Mouse (Mus musculus): Measurements from ENCODE around the gene Sowahc. TPM values are rescaled to one million over a fixed set of nuclear protein-coding genes. Genes with fewer than 3 reads are reported as not detected.

Gene Sowahc
- polyA plus RNA-seq, 1 experiment = 4.8 TPM

GRCm38 (mm10) chr10:59266097-59266496 lies 44.3 kb downstream of the Sowahc start:
- H3K9me3 ChIP-seq (replicated peaks; ENCODE audit: control insufficient read depth, insufficient read depth, low read length, poor library complexity, severe bottlenecking) = no peaks in the 10 kb centered on the region
- H3K27me3 ChIP-seq (ENCODE audit: control insufficient read depth, insufficient read depth, low read length, poor library complexity, severe bottlenecking) = no peaks in the 10 kb centered on the region
- H3K36me3 ChIP-seq (ENCODE audit: control insufficient read depth, insufficient read depth, low read length, poor library complexity, severe bottlenecking) = no peaks in the 10 kb centered on the region
- H3K4me3 ChIP-seq (ENCODE audit: low read depth, low read length) = no peak overlapping the region
- peaks cover 8% of the 10 kb centered on the region for H3K4me1 ChIP-seq (ENCODE audit: control insufficient read depth, insufficient read depth, low read length)
- no peak overlapping the region for H3K9ac ChIP-seq (ENCODE audit: low read depth, poor library complexity, severe bottlenecking)
- no peak overlapping the region; the same call in 1 of the 2 replicates for H3K27ac ChIP-seq (ENCODE audit: insufficient read depth, low read length)
- TF ChIP-seq CTCF (IDR thresholded peaks at IDR 0.05; ENCODE audit: low read depth, low read length) = no peak
- TF ChIP-seq EP300 (IDR thresholded peaks at IDR 0.05; ENCODE audit: insufficient read depth, low read depth, low read length) = no peak
- no peak for TF ChIP-seq POLR2A (IDR thresholded peaks at IDR 0.05; ENCODE audit: insufficient read depth, low read length)

- Histone ChIP-seq H3K4me3 (ENCODE audit: low read depth, low read length) (no peak overlapping the region), H3K27me3 (ENCODE audit: control insufficient read depth, insufficient read depth, low read length, poor library complexity, severe bottlenecking) (no peaks in the 10 kb centered on the region), H3K4me1 (ENCODE audit: control insufficient read depth, insufficient read depth, low read length) (peaks cover 8% of the 10 kb centered on the region), H3K9me3 (replicated peaks; ENCODE audit: control insufficient read depth, insufficient read depth, low read length, poor library complexity, severe bottlenecking) (no peaks in the 10 kb centered on the region), H3K27ac (ENCODE audit: insufficient read depth, low read length) (no peak overlapping the region), H3K9ac (ENCODE audit: low read depth, poor library complexity, severe bottlenecking) (no peak overlapping the region), H3K36me3 (ENCODE audit: control insufficient read depth, insufficient read depth, low read length, poor library complexity, severe bottlenecking) (no peaks in the 10 kb centered on the region)
- TF ChIP-seq EP300 (IDR thresholded peaks at IDR 0.05; ENCODE audit: insufficient read depth, low read depth, low read length) (no peak), POLR2A (IDR thresholded peaks at IDR 0.05; ENCODE audit: insufficient read depth, low read length) (no peak), CTCF (IDR thresholded peaks at IDR 0.05; ENCODE audit: low read depth, low read length) (no peak)
These were observed 45.5 kb downstream of the Sowahc start for GRCm38 (mm10) chr10:59267275-59267674.

DNA sequence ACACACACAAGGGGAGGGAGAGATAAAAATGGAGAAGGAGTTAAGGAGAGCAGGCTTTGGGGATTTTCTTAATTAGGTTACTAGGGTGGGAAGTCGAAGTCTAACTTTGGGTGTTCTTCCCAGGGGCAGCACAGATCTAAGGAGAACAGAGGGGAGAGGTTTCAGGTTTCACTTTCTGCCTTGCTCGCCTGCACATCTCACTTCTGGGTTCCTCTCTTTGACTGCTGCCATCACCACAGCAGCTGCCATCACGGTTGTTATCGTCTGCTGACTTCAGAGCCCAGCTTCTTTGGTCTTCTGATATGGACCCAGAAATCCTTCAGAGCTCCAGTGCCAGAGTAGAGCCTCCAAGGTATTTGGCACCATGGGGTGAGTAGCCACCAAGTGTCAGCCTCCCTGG lies 46.4 kb downstream of the Sowahc start:
- no peak overlapping the region for H3K9ac ChIP-seq (ENCODE audit: low read depth, poor library complexity, severe bottlenecking)
- TF ChIP-seq CTCF (IDR thresholded peaks at IDR 0.05; ENCODE audit: low read depth, low read length) = no peak
- TF ChIP-seq POLR2A (IDR thresholded peaks at IDR 0.05; ENCODE audit: insufficient read depth, low read length) = no peak
- TF ChIP-seq EP300 (IDR thresholded peaks at IDR 0.05; ENCODE audit: insufficient read depth, low read depth, low read length) = no peak
- H3K4me1 ChIP-seq (ENCODE audit: control insufficient read depth, insufficient read depth, low read length) = peaks cover 8% of the 10 kb centered on the region
- no peak overlapping the region for H3K27ac ChIP-seq (ENCODE audit: insufficient read depth, low read length)
- no peaks in the 10 kb centered on the region for H3K27me3 ChIP-seq (ENCODE audit: control insufficient read depth, insufficient read depth, low read length, poor library complexity, severe bottlenecking)
- no peaks in the 10 kb centered on the region for H3K36me3 ChIP-seq (ENCODE audit: control insufficient read depth, insufficient read depth, low read length, poor library complexity, severe bottlenecking)
- H3K9me3 ChIP-seq (replicated peaks; ENCODE audit: control insufficient read depth, insufficient read depth, low read length, poor library complexity, severe bottlenecking) = no peaks in the 10 kb centered on the region
- no peak overlapping the region for H3K4me3 ChIP-seq (ENCODE audit: low read depth, low read length)

GRCm38 (mm10) chr10:59268754-59269153 lies 47.0 kb downstream of the Sowahc start:
- Histone ChIP-seq H3K9ac (ENCODE audit: low read depth, poor library complexity, severe bottlenecking) (no peak overlapping the region), H3K9me3 (replicated peaks; ENCODE audit: control insufficient read depth, insufficient read depth, low read length, poor library complexity, severe bottlenecking) (no peaks in the 10 kb centered on the region), H3K36me3 (ENCODE audit: control insufficient read depth, insufficient read depth, low read length, poor library complexity, severe bottlenecking) (no peaks in the 10 kb centered on the region), H3K4me3 (ENCODE audit: low read depth, low read length) (no peak overlapping the region), H3K27ac (ENCODE audit: insufficient read depth, low read length) (no peak overlapping the region), H3K27me3 (ENCODE audit: control insufficient read depth, insufficient read depth, low read length, poor library complexity, severe bottlenecking) (no peaks in the 10 kb centered on the region), H3K4me1 (ENCODE audit: control insufficient read depth, insufficient read depth, low read length) (peaks cover 8% of the 10 kb centered on the region)
- TF ChIP-seq POLR2A (IDR thresholded peaks at IDR 0.05; ENCODE audit: insufficient read depth, low read length) (no peak), CTCF (IDR thresholded peaks at IDR 0.05; ENCODE audit: low read depth, low read length) (no peak), EP300 (IDR thresholded peaks at IDR 0.05; ENCODE audit: insufficient read depth, low read depth, low read length) (no peak)

DNA sequence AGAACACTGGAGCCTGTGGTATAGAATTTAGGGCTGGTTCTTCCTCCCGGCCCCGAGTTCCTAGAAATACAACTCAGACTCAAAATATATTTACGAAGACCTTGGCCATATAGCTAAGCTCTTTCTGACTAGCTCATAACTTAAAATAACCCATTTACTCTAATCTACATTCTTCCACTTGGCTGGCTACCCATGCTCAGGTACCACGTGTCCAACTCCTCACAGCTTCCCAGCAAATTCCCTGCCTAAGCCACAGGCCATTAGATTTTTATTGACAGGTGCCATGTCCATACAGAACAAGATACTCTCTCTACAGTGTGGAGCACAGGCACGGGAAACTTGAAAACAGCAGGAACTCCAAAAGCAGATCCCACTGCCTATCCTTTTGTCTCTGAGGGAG lies 54.0 kb downstream of the Sowahc start:
- Histone ChIP-seq H3K36me3 (ENCODE audit: control insufficient read depth, insufficient read depth, low read length, poor library complexity, severe bottlenecking) (no peaks in the 10 kb centered on the region), H3K9ac (ENCODE audit: low read depth, poor library complexity, severe bottlenecking) (no peak overlapping the region), H3K4me1 (ENCODE audit: control insufficient read depth, insufficient read depth, low read length) (no peaks in the 10 kb centered on the region), H3K27me3 (ENCODE audit: control insufficient read depth, insufficient read depth, low read length, poor library complexity, severe bottlenecking) (no peaks in the 10 kb centered on the region), H3K9me3 (replicated peaks; ENCODE audit: control insufficient read depth, insufficient read depth, low read length, poor library complexity, severe bottlenecking) (no peaks in the 10 kb centered on the region), H3K27ac (ENCODE audit: insufficient read depth, low read length) (no peak overlapping the region), H3K4me3 (ENCODE audit: low read depth, low read length) (no peak overlapping the region)
- TF ChIP-seq POLR2A (IDR thresholded peaks at IDR 0.05; ENCODE audit: insufficient read depth, low read length) (no peak), CTCF (IDR thresholded peaks at IDR 0.05; ENCODE audit: low read depth, low read length) (no peak), EP300 (IDR thresholded peaks at IDR 0.05; ENCODE audit: insufficient read depth, low read depth, low read length) (no peak)

Other genes starting within 250 kb of the Sowahc start
- 49.5 and 53.4 TPM in 2 replicates for gene Sept10, start 106 bp upstream of the Sowahc start, polyA plus RNA-seq (2011; ENCODE audit: insufficient read depth, insufficient read length, low read depth, missing spikeins)
- 45.1 and 46.3 TPM in 2 replicates for gene P4ha1, start 101.3 kb downstream of the Sowahc start, polyA plus RNA-seq (2011; ENCODE audit: insufficient read depth, insufficient read length, low read depth, missing spikeins)
- 21.1 and 49.8 TPM in 2 replicates for gene Gm10273, start 173.7 kb downstream of the Sowahc start, polyA plus RNA-seq (2011; ENCODE audit: insufficient read depth, insufficient read length, low read depth, missing spikeins)
- not detected in 2 replicates for gene Pla2g12b, start 181.7 kb downstream of the Sowahc start, polyA plus RNA-seq (2011; ENCODE audit: insufficient read depth, insufficient read length, low read depth, missing spikeins)
- not detected in 2 replicates for gene Oit3, start 219.8 kb downstream of the Sowahc start, polyA plus RNA-seq (2011; ENCODE audit: insufficient read depth, insufficient read length, low read depth, missing spikeins)

All from ES-Bruce4 (cell line).